Mouse (Mus musculus): ENCODE data around the gene Iqch.

DNA sequence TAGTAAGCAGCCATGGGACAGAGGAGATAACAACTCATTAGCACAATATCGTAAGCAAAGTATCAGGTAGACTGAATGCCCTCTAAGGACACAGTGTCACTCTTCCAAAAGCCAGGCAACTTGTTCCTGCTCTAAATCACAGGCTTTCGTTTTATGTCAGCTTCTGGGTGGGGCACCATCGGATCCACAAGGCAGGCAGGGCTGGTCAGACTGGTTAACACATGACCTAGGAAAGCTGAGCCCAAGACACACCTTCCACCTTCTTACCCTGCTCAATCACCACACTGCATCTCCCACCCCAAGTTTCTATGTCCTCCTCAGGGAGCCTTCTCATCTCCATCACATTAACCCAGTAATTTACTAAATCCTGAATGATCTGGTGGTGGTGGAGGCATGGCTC, 136.7 kb downstream of the Iqch start:
- TF ChIP-seq POLR2A (IDR thresholded peaks at IDR 0.05; ENCODE audit: low read depth, low read length) = no peak
- no peak for TF ChIP-seq CTCF (conservative IDR thresholded peaks at IDR 0.05; ENCODE audit: insufficient read depth, insufficient read length, low read depth, low read length)

All from kidney, adult 2 months (tissue).